Mouse (Mus musculus): ENCODE data around the gene Il4i1. TPM values are rescaled to one million over a fixed set of nuclear protein-coding genes. Genes with fewer than 3 reads are reported as not detected.
A peak's percentile ranks its signal among the peaks of the same experiment; 100 is the strongest.

Gene Il4i1
- total and polyA plus RNA-seq, 2 experiments from 2014 or later: 0.62 TPM; not detected in 1

DNA sequence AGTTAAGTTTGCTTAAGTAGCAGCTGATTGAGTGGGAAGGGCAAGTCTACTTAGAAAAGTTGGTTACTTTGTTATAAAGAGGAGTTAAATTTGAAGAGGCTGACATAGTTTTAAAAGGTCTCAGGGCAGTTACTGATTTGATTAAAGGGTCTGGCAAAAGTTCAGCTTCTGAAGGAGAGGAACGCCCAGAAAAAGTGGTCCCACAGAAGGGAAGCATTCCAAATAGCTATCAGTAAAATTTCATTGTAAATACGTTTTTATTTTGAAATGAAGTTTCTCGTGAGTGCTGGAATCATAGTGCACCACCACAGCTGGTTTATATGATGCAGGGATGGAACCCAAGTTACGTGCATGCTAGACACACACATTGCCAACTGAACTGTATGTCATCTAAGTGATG is 16.6 kb downstream of the Il4i1 start:
- TF ChIP-seq CTCF (IDR thresholded peaks at IDR 0.05): no peak
- no peak overlapping the region for H3K9ac ChIP-seq (replicated peaks; ENCODE audit: low read length, poor library complexity, severe bottlenecking)
- peaks cover 42% of the 10 kb centered on the region for H3K36me3 ChIP-seq (ENCODE audit: insufficient read depth, low read length)
- H3K4me3 ChIP-seq (ENCODE audit: low read depth, low read length): no peak overlapping the region
- DNase-seq (ENCODE audit: low spot score): no peak
- no peak for ATAC-seq (ENCODE audit: low FRiP score)
- WGBS: 78% methylated on average over 4 of the region's 4 CpGs
- H3K4me1 ChIP-seq (ENCODE audit: insufficient read depth, low read length): no peaks in the 10 kb centered on the region
- no peaks in the 10 kb centered on the region for H3K27me3 ChIP-seq (ENCODE audit: insufficient read depth, low read length)
- H3K9me3 ChIP-seq (ENCODE audit: low read length): no peaks in the 10 kb centered on the region
- no peak overlapping the region for H3K4me2 ChIP-seq (ENCODE audit: low read depth, low read length, poor library complexity, severe bottlenecking)
- no peak overlapping the region for H3K27ac ChIP-seq (ENCODE audit: low read depth, low read length)

GRCm38 (mm10) chr7:44835373-44836015 is 19.3 kb downstream of the Il4i1 start:
- H3K27ac ChIP-seq (ENCODE audit: low read depth, low read length): no peak overlapping the region
- no peak for TF ChIP-seq CTCF (IDR thresholded peaks at IDR 0.05)
- no peak overlapping the region for H3K4me2 ChIP-seq (ENCODE audit: low read depth, low read length, poor library complexity, severe bottlenecking)
- no peaks in the 10 kb centered on the region for H3K27me3 ChIP-seq (ENCODE audit: insufficient read depth, low read length)
- ATAC-seq (ENCODE audit: low FRiP score) (no peak), DNase-seq (ENCODE audit: low spot score) (no peak)
- no peaks in the 10 kb centered on the region for H3K9me3 ChIP-seq (ENCODE audit: low read length)
- WGBS: 100% methylated on average over 1 of the region's 1 CpGs
- H3K9ac ChIP-seq (replicated peaks; ENCODE audit: low read length, poor library complexity, severe bottlenecking): no peak overlapping the region
- H3K36me3 ChIP-seq (ENCODE audit: insufficient read depth, low read length): peaks cover 22% of the 10 kb centered on the region
- H3K4me1 ChIP-seq (ENCODE audit: insufficient read depth, low read length): 0 out of 2 replicates have a peak, but pooled peaks cover 3% of the 10 kb centered on the region
- H3K4me3 ChIP-seq (ENCODE audit: low read depth, low read length): no peak overlapping the region

DNA sequence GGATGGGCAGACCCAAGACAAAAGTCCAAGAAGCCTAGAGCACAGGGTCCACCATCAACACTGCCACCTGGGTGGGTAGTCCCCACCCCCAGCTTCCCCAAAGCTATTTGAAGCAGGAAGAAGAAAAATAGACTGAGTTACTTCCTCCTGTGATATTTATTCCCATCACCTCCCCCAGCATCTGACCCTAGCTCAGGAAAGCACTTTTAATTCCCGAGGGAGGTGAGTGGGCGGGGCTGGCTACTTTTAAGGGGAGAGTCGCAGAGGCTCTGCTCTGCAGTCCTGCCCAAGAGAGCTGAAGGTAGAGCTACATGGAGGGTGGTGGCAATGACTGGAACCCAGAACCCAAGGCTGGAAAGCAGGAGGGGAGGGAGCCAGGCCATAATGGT is 19.8 kb downstream of the Il4i1 start:
- DNase-seq (ENCODE audit: low spot score): no peak
- Histone ChIP-seq H3K4me3 (ENCODE audit: low read depth, low read length) (no peak overlapping the region), H3K4me2 (ENCODE audit: low read depth, low read length, poor library complexity, severe bottlenecking) (no peak overlapping the region), H3K36me3 (ENCODE audit: insufficient read depth, low read length) (peaks cover 21% of the 10 kb centered on the region), H3K9ac (replicated peaks; ENCODE audit: low read length, poor library complexity, severe bottlenecking) (no peak overlapping the region), H3K27ac (ENCODE audit: low read depth, low read length) (no peak overlapping the region), H3K9me3 (ENCODE audit: low read length) (no peaks in the 10 kb centered on the region), H3K27me3 (ENCODE audit: insufficient read depth, low read length) (no peaks in the 10 kb centered on the region), H3K4me1 (ENCODE audit: insufficient read depth, low read length) (0 out of 2 replicates have a peak, but pooled peaks cover 3% of the 10 kb centered on the region)
- WGBS: 60% methylated on average over 3 of the region's 3 CpGs
- no peak for ATAC-seq (ENCODE audit: low FRiP score)
- TF ChIP-seq CTCF (IDR thresholded peaks at IDR 0.05): no peak

- WGBS: 88% methylated on average over 8 of the region's 9 CpGs
- peaks cover 19% of the 10 kb centered on the region for H3K36me3 ChIP-seq (ENCODE audit: insufficient read depth, low read length)
- no peaks in the 10 kb centered on the region for H3K9me3 ChIP-seq (ENCODE audit: low read length)
- no peak for ATAC-seq (ENCODE audit: low FRiP score)
- no peak overlapping the region for H3K27ac ChIP-seq (ENCODE audit: low read depth, low read length)
- no peak overlapping the region for H3K4me2 ChIP-seq (ENCODE audit: low read depth, low read length, poor library complexity, severe bottlenecking)
- no peak for TF ChIP-seq CTCF (IDR thresholded peaks at IDR 0.05)
- DNase-seq (ENCODE audit: low spot score): no peak
- no peak overlapping the region for H3K9ac ChIP-seq (replicated peaks; ENCODE audit: low read length, poor library complexity, severe bottlenecking)
- H3K4me3 ChIP-seq (ENCODE audit: low read depth, low read length): no peak overlapping the region
- 0 out of 2 replicates have a peak, but pooled peaks cover 3% of the 10 kb centered on the region for H3K27me3 ChIP-seq (ENCODE audit: insufficient read depth, low read length)
- 0 out of 2 replicates have a peak, but pooled peaks cover 3% of the 10 kb centered on the region for H3K4me1 ChIP-seq (ENCODE audit: insufficient read depth, low read length)
These were observed 20.4 kb downstream of the Il4i1 start for GRCm38 (mm10) chr7:44836423-44837053.

GRCm38 (mm10) chr7:44838073-44838472 is 21.9 kb downstream of the Il4i1 start:
- WGBS: 89% methylated on average over 6 of the region's 6 CpGs
- Histone ChIP-seq H3K36me3 (ENCODE audit: insufficient read depth, low read length) (peaks cover 25% of the 10 kb centered on the region), H3K4me1 (ENCODE audit: insufficient read depth, low read length) (0 out of 2 replicates have a peak, but pooled peaks cover 3% of the 10 kb centered on the region), H3K27ac (ENCODE audit: low read depth, low read length) (no peak overlapping the region), H3K9me3 (ENCODE audit: low read length) (no peaks in the 10 kb centered on the region), H3K4me3 (ENCODE audit: low read depth, low read length) (no peak overlapping the region), H3K4me2 (ENCODE audit: low read depth, low read length, poor library complexity, severe bottlenecking) (no peak overlapping the region), H3K9ac (replicated peaks; ENCODE audit: low read length, poor library complexity, severe bottlenecking) (no peak overlapping the region), H3K27me3 (ENCODE audit: insufficient read depth, low read length) (0 out of 2 replicates have a peak, but pooled peaks cover 3% of the 10 kb centered on the region)
- DNase-seq (ENCODE audit: low spot score) (no peak), ATAC-seq (ENCODE audit: low FRiP score) (no peak)
- TF ChIP-seq CTCF (IDR thresholded peaks at IDR 0.05): no peak

- H3K9me3 ChIP-seq (ENCODE audit: low read length): no peaks in the 10 kb centered on the region
- peak overlapping the region; percentile 30 for H3K4me3 ChIP-seq (ENCODE audit: low read depth, low read length)
- H3K27me3 ChIP-seq (ENCODE audit: insufficient read depth, low read length): 0 out of 2 replicates have a peak, but pooled peaks cover 3% of the 10 kb centered on the region
- ATAC-seq (ENCODE audit: low FRiP score): no peak
- H3K4me1 ChIP-seq (ENCODE audit: insufficient read depth, low read length): 0 out of 2 replicates have a peak, but pooled peaks cover 3% of the 10 kb centered on the region
- H3K4me2 ChIP-seq (ENCODE audit: low read depth, low read length, poor library complexity, severe bottlenecking): peak overlapping the region; percentile 54
- TF ChIP-seq CTCF (IDR thresholded peaks at IDR 0.05): no peak
- 0 out of 2 replicates have a peak overlapping the region, but pooled peaks have one; percentile 9 for H3K27ac ChIP-seq (ENCODE audit: low read depth, low read length)
- 35% methylated on average over 11 of the region's 11 CpGs for WGBS
- no peak for DNase-seq (ENCODE audit: low spot score)
- H3K36me3 ChIP-seq (ENCODE audit: insufficient read depth, low read length): peaks cover 36% of the 10 kb centered on the region
- H3K9ac ChIP-seq (replicated peaks; ENCODE audit: low read length, poor library complexity, severe bottlenecking): peak overlapping the region; percentile 54
These were observed 22.9 kb downstream of the Il4i1 start for GRCm38 (mm10) chr7:44839171-44839490.
